Mouse (Mus musculus): ENCODE results near the gene Cdca5. TPM values are rescaled to one million over a fixed set of nuclear protein-coding genes. Genes with fewer than 3 reads are reported as not detected.

The Cdca5 gene
- polyA plus RNA-seq, 1 experiment from 2014 or later = 16.5 TPM

- Histone ChIP-seq H3K9ac (replicated peaks; ENCODE audit: low read depth, low read length) (no peak overlapping the region), H3K4me3 (replicated peaks; ENCODE audit: low read length) (no peak overlapping the region), H3K36me3 (ENCODE audit: control insufficient read depth, insufficient read depth) (peaks cover 2% of the 10 kb centered on the region; the same call in 1 of the 2 replicates), H3K27ac (ENCODE audit: low read length) (no peak overlapping the region), H3K4me2 (ENCODE audit: low read length) (no peak overlapping the region), H3K27me3 (replicated peaks; ENCODE audit: control insufficient read depth, insufficient read depth, low read length) (no peaks in the 10 kb centered on the region), H3K4me1 (replicated peaks; ENCODE audit: control insufficient read depth, insufficient read depth, low read length) (peaks cover 15% of the 10 kb centered on the region), H3K9me3 (ENCODE audit: control insufficient read depth, low read length) (no peaks in the 10 kb centered on the region)
- no peak for ATAC-seq
- 94% methylated on average over 13 of the region's 13 CpGs for WGBS
These were observed 4.1 kb downstream of the Cdca5 start for GRCm38 (mm10) chr19:6088841-6089240.

- no peaks in the 10 kb centered on the region for H3K4me1 ChIP-seq (replicated peaks; ENCODE audit: control insufficient read depth, insufficient read depth, low read length)
- peaks cover 2% of the 10 kb centered on the region; the same call in 1 of the 2 replicates for H3K36me3 ChIP-seq (ENCODE audit: control insufficient read depth, insufficient read depth)
- no peak within 1 kb of the TSS for H3K4me3 ChIP-seq (replicated peaks; ENCODE audit: low read length)
- WGBS = 95% methylated on average over 7 of the region's 7 CpGs
- no peak within 1 kb of the TSS for H3K27ac ChIP-seq (ENCODE audit: low read length)
- no peak within 1 kb of the TSS for H3K4me2 ChIP-seq (ENCODE audit: low read length)
- H3K27me3 ChIP-seq (replicated peaks; ENCODE audit: control insufficient read depth, insufficient read depth, low read length) = no peaks in the 10 kb centered on the region
- ATAC-seq = no peak
- H3K9me3 ChIP-seq (ENCODE audit: control insufficient read depth, low read length) = no peaks in the 10 kb centered on the region
- H3K9ac ChIP-seq (replicated peaks; ENCODE audit: low read depth, low read length) = no peak within 1 kb of the TSS
These were observed 9.3 kb downstream of the Cdca5 start, which contains the start of gene AC131692.1 for GRCm38 (mm10) chr19:6094119-6094518. AC131692.1 (plus strand) TSS chr19:6094419.

GRCm38 (mm10) chr19:6097847-6098246 lies 13.1 kb downstream of the Cdca5 start:
- no peak overlapping the region for H3K4me3 ChIP-seq (replicated peaks; ENCODE audit: low read length)
- no peak overlapping the region for H3K27ac ChIP-seq (ENCODE audit: low read length)
- H3K36me3 ChIP-seq (ENCODE audit: control insufficient read depth, insufficient read depth) = no peaks in the 10 kb centered on the region
- H3K27me3 ChIP-seq (replicated peaks; ENCODE audit: control insufficient read depth, insufficient read depth, low read length) = no peaks in the 10 kb centered on the region
- 93% methylated on average over 3 of the region's 3 CpGs for WGBS
- H3K4me2 ChIP-seq (ENCODE audit: low read length) = no peak overlapping the region
- H3K4me1 ChIP-seq (replicated peaks; ENCODE audit: control insufficient read depth, insufficient read depth, low read length) = no peaks in the 10 kb centered on the region
- H3K9me3 ChIP-seq (ENCODE audit: control insufficient read depth, low read length) = no peaks in the 10 kb centered on the region
- no peak overlapping the region for H3K9ac ChIP-seq (replicated peaks; ENCODE audit: low read depth, low read length)
- no peak for ATAC-seq

- ATAC-seq = no peak
- no peaks in the 10 kb centered on the region for H3K27me3 ChIP-seq (replicated peaks; ENCODE audit: control insufficient read depth, insufficient read depth, low read length)
- no peaks in the 10 kb centered on the region for H3K36me3 ChIP-seq (ENCODE audit: control insufficient read depth, insufficient read depth)
- H3K4me2 ChIP-seq (ENCODE audit: low read length) = no peak overlapping the region
- H3K9me3 ChIP-seq (ENCODE audit: control insufficient read depth, low read length) = no peaks in the 10 kb centered on the region
- H3K27ac ChIP-seq (ENCODE audit: low read length) = no peak overlapping the region
- no peaks in the 10 kb centered on the region for H3K4me1 ChIP-seq (replicated peaks; ENCODE audit: control insufficient read depth, insufficient read depth, low read length)
- no peak overlapping the region for H3K9ac ChIP-seq (replicated peaks; ENCODE audit: low read depth, low read length)
- WGBS = 80% methylated on average over 6 of the region's 6 CpGs
- H3K4me3 ChIP-seq (replicated peaks; ENCODE audit: low read length) = no peak overlapping the region
These were observed 16.4 kb downstream of the Cdca5 start for GRCm38 (mm10) chr19:6101186-6101585.

- no peak for ATAC-seq
- Histone ChIP-seq H3K9me3 (ENCODE audit: control insufficient read depth, low read length) (no peaks in the 10 kb centered on the region), H3K4me3 (replicated peaks; ENCODE audit: low read length) (no peak overlapping the region), H3K27me3 (replicated peaks; ENCODE audit: control insufficient read depth, insufficient read depth, low read length) (no peaks in the 10 kb centered on the region), H3K4me2 (ENCODE audit: low read length) (no peak overlapping the region), H3K27ac (ENCODE audit: low read length) (no peak overlapping the region), H3K4me1 (replicated peaks; ENCODE audit: control insufficient read depth, insufficient read depth, low read length) (no peaks in the 10 kb centered on the region), H3K9ac (replicated peaks; ENCODE audit: low read depth, low read length) (no peak overlapping the region), H3K36me3 (ENCODE audit: control insufficient read depth, insufficient read depth) (no peaks in the 10 kb centered on the region)
- WGBS = 90% methylated on average over 6 of the region's 6 CpGs
These were observed 17.5 kb downstream of the Cdca5 start for GRCm38 (mm10) chr19:6102169-6102853.

- Histone ChIP-seq H3K9me3 (ENCODE audit: control insufficient read depth, low read length) (no peaks in the 10 kb centered on the region), H3K27ac (ENCODE audit: low read length) (no peak overlapping the region), H3K9ac (replicated peaks; ENCODE audit: low read depth, low read length) (no peak overlapping the region), H3K4me1 (replicated peaks; ENCODE audit: control insufficient read depth, insufficient read depth, low read length) (no peaks in the 10 kb centered on the region), H3K4me2 (ENCODE audit: low read length) (no peak overlapping the region), H3K27me3 (replicated peaks; ENCODE audit: control insufficient read depth, insufficient read depth, low read length) (no peaks in the 10 kb centered on the region), H3K4me3 (replicated peaks; ENCODE audit: low read length) (no peak overlapping the region), H3K36me3 (ENCODE audit: control insufficient read depth, insufficient read depth) (no peaks in the 10 kb centered on the region)
- no peak for ATAC-seq
- WGBS = 81% methylated on average over 4 of the region's 4 CpGs
These were observed 19.7 kb downstream of the Cdca5 start for GRCm38 (mm10) chr19:6104476-6104875.

GRCm38 (mm10) chr19:6105586-6105985 lies 20.8 kb downstream of the Cdca5 start, which contains the start of gene Naaladl1:
Naaladl1 (plus strand) TSS chr19:6105782.
- Histone ChIP-seq H3K27me3 (replicated peaks; ENCODE audit: control insufficient read depth, insufficient read depth, low read length) (no peaks in the 10 kb centered on the region), H3K9me3 (ENCODE audit: control insufficient read depth, low read length) (no peaks in the 10 kb centered on the region), H3K36me3 (ENCODE audit: control insufficient read depth, insufficient read depth) (no peaks in the 10 kb centered on the region), H3K9ac (replicated peaks; ENCODE audit: low read depth, low read length) (no peak within 1 kb of the TSS), H3K27ac (ENCODE audit: low read length) (no peak within 1 kb of the TSS), H3K4me3 (replicated peaks; ENCODE audit: low read length) (no peak within 1 kb of the TSS), H3K4me1 (replicated peaks; ENCODE audit: control insufficient read depth, insufficient read depth, low read length) (no peaks in the 10 kb centered on the region), H3K4me2 (ENCODE audit: low read length) (no peak within 1 kb of the TSS)
- WGBS = 88% methylated on average over 7 of the region's 7 CpGs
- no peak for ATAC-seq

- H3K9ac ChIP-seq (replicated peaks; ENCODE audit: low read depth, low read length) = no peak overlapping the region
- peaks cover 15% of the 10 kb centered on the region for H3K36me3 ChIP-seq (ENCODE audit: control insufficient read depth, insufficient read depth)
- no peak overlapping the region for H3K4me2 ChIP-seq (ENCODE audit: low read length)
- H3K9me3 ChIP-seq (ENCODE audit: control insufficient read depth, low read length) = no peaks in the 10 kb centered on the region
- H3K27me3 ChIP-seq (replicated peaks; ENCODE audit: control insufficient read depth, insufficient read depth, low read length) = no peaks in the 10 kb centered on the region
- H3K4me1 ChIP-seq (replicated peaks; ENCODE audit: control insufficient read depth, insufficient read depth, low read length) = peaks cover 11% of the 10 kb centered on the region
- H3K27ac ChIP-seq (ENCODE audit: low read length) = no peak overlapping the region
- WGBS = 80% methylated on average over 6 of the region's 6 CpGs
- H3K4me3 ChIP-seq (replicated peaks; ENCODE audit: low read length) = no peak overlapping the region
- no peak for ATAC-seq
These were observed 28.3 kb downstream of the Cdca5 start for GRCm38 (mm10) chr19:6113116-6113515.

- H3K9me3 ChIP-seq (ENCODE audit: control insufficient read depth, low read length) = no peaks in the 10 kb centered on the region
- peaks cover 21% of the 10 kb centered on the region for H3K4me1 ChIP-seq (replicated peaks; ENCODE audit: control insufficient read depth, insufficient read depth, low read length)
- H3K9ac ChIP-seq (replicated peaks; ENCODE audit: low read depth, low read length) = no peak overlapping the region
- no peak for ATAC-seq
- WGBS = 89% methylated on average over 14 of the region's 15 CpGs
- peaks cover 15% of the 10 kb centered on the region for H3K36me3 ChIP-seq (ENCODE audit: control insufficient read depth, insufficient read depth)
- H3K27me3 ChIP-seq (replicated peaks; ENCODE audit: control insufficient read depth, insufficient read depth, low read length) = no peaks in the 10 kb centered on the region
- no peak overlapping the region; the same call in 1 of the 2 replicates for H3K4me2 ChIP-seq (ENCODE audit: low read length)
- no peak overlapping the region for H3K4me3 ChIP-seq (replicated peaks; ENCODE audit: low read length)
- no peak overlapping the region for H3K27ac ChIP-seq (ENCODE audit: low read length)
These were observed 31.5 kb downstream of the Cdca5 start for GRCm38 (mm10) chr19:6116113-6116850.

All from forebrain, embryonic 16.5 days (tissue).